Mouse (Mus musculus): ENCODE data around the gene Nr4a1. TPM values are rescaled to one million over a fixed set of nuclear protein-coding genes. Genes with fewer than 3 reads are reported as not detected.

Gene Nr4a1
- polyA plus RNA-seq, 1 experiment from 2014 or later: 5.5 TPM

Other genes with a start within 250 kb of the Nr4a1 start
- not detected in 2 replicates for gene Gm47841, start 206.9 kb upstream of the Nr4a1 start, polyA plus RNA-seq (2016; fragmentation: Nextera tagmentation; extraction: Ambion mirVana)
- gene Fignl2, start 175.7 kb upstream of the Nr4a1 start, polyA plus RNA-seq (2016; fragmentation: Nextera tagmentation; extraction: Ambion mirVana): 0.38 and 0.56 TPM in 2 replicates
- gene Ankrd33, start 138.5 kb upstream of the Nr4a1 start, polyA plus RNA-seq (2016; fragmentation: Nextera tagmentation; extraction: Ambion mirVana): not detected in 2 replicates
- 7.3 and 7.4 TPM in 2 replicates for gene Acvrl1, start 125.7 kb upstream of the Nr4a1 start, polyA plus RNA-seq (2016; fragmentation: Nextera tagmentation; extraction: Ambion mirVana)
- gene Acvr1b, start 80.2 kb upstream of the Nr4a1 start, polyA plus RNA-seq (2016; fragmentation: Nextera tagmentation; extraction: Ambion mirVana): 7.3 and 8.2 TPM in 2 replicates
- 7.9 and 10.5 TPM in 2 replicates for gene Grasp, start 30.1 kb upstream of the Nr4a1 start, polyA plus RNA-seq (2016; fragmentation: Nextera tagmentation; extraction: Ambion mirVana)
- gene Atg101, start 30.0 kb downstream of the Nr4a1 start, polyA plus RNA-seq (2016; fragmentation: Nextera tagmentation; extraction: Ambion mirVana): 66.9 and 67.4 TPM in 2 replicates
- gene 6030408B16Rik, start 38.9 kb downstream of the Nr4a1 start, polyA plus RNA-seq (2016; fragmentation: Nextera tagmentation; extraction: Ambion mirVana): 4.5 and 4.7 TPM in 2 replicates
- gene Krt80, start 115.9 kb downstream of the Nr4a1 start, polyA plus RNA-seq (2016; fragmentation: Nextera tagmentation; extraction: Ambion mirVana): 0.09 and 0.26 TPM in 2 replicates
- 21.2 and 24.3 TPM in 2 replicates for gene Krt7, start 156.8 kb downstream of the Nr4a1 start, polyA plus RNA-seq (2016; fragmentation: Nextera tagmentation; extraction: Ambion mirVana)
- 0.29 and 0.56 TPM in 2 replicates for gene Krt87, start 184.5 kb downstream of the Nr4a1 start, polyA plus RNA-seq (2016; fragmentation: Nextera tagmentation; extraction: Ambion mirVana)
- gene Krt88, start 193.5 kb downstream of the Nr4a1 start, polyA plus RNA-seq (2016; fragmentation: Nextera tagmentation; extraction: Ambion mirVana): not detected in 2 replicates
- not detected in 2 replicates for gene Krt81, start 209.5 kb downstream of the Nr4a1 start, polyA plus RNA-seq (2016; fragmentation: Nextera tagmentation; extraction: Ambion mirVana)
- not detected in 2 replicates for gene Krt86, start 219.2 kb downstream of the Nr4a1 start, polyA plus RNA-seq (2016; fragmentation: Nextera tagmentation; extraction: Ambion mirVana)
- not detected in 2 replicates for gene Krt83, start 237.2 kb downstream of the Nr4a1 start, polyA plus RNA-seq (2016; fragmentation: Nextera tagmentation; extraction: Ambion mirVana)